Mouse (Mus musculus) stomach, postnatal 0 days (tissue): Measurements from ENCODE around the gene B3galt2. TPM values are rescaled to one million over a fixed set of nuclear protein-coding genes. Genes with fewer than 3 reads are reported as not detected.
A peak's percentile ranks its signal among the peaks of the same experiment; 100 is the strongest.
"Not testable (repeated sequence)": the region's sequence is repeated elsewhere in the genome, so short reads cannot be mapped to it uniquely, and the experiment has no call there.

Source experiments
- ATAC-seq: fragments of 200-750 bp; cut with Nextera tagmentation; 2 replicates; pipeline ENCODE4 v1.8.0; 2017; ENCODE audit not compliant: low FRiP score, low TSS enrichment
- DNase-seq: peaks from one replicate; pipeline ENCODE4 v3.0.0-alpha.2; 2016; ENCODE audit warnings: low spot score
- H3K27ac ChIP-seq: fragments of 300-500 bp; sonication (generic); replicated peaks from 2 replicates; pipeline ENCODE4 v1.5.1; 2014; ENCODE audit warnings: mild to moderate bottlenecking, control low read depth
- H3K27me3 ChIP-seq: fragments of 300-500 bp; sonication (generic); 2 replicates; pipeline ENCODE4 v1.6.1; 2014; ENCODE audit warnings: low read length; ENCODE audit not compliant: control insufficient read depth, insufficient read depth
- H3K36me3 ChIP-seq: fragments of 300-500 bp; sonication (generic); 2 replicates; pipeline ENCODE4 v1.6.1; 2014; ENCODE audit warnings: low read length, mixed read lengths; ENCODE audit not compliant: control insufficient read depth, insufficient read depth
- H3K4me1 ChIP-seq: fragments of 300-500 bp; sonication (generic); replicated peaks from 2 replicates; pipeline ENCODE4 v1.6.1; 2014; ENCODE audit warnings: antibody characterized with exemption; ENCODE audit not compliant: control insufficient read depth, insufficient read depth
- H3K4me2 ChIP-seq: fragments of 300-500 bp; sonication (generic); replicated peaks from 2 replicates; pipeline ENCODE4 v1.6.1; 2014; ENCODE audit warnings: low read depth, mild to moderate bottlenecking, control low read depth, moderate library complexity
- H3K4me3 ChIP-seq: fragments of 300-500 bp; sonication (generic); 2 replicates; pipeline ENCODE4 v1.5.1; 2014; ENCODE audit warnings: low read depth, low read length, control low read depth
- H3K9ac ChIP-seq: fragments of 300-500 bp; sonication (generic); 2 replicates; pipeline ENCODE4 v1.6.1; 2014; ENCODE audit warnings: mild to moderate bottlenecking, low read length, control low read depth, mixed read lengths
- H3K9me3 ChIP-seq: fragments of 300-500 bp; sonication (generic); 2 replicates; pipeline ENCODE4 v1.6.1; 2016; ENCODE audit warnings: low read length; ENCODE audit not compliant: control insufficient read depth
- CTCF ChIP-seq: IDR thresholded peaks from 2 replicates; pipeline ENCODE4 v1.5.1; 2016; ENCODE audit warnings: antibody characterized with exemption, low read depth, mild to moderate bottlenecking, moderate library complexity
- EP300 ChIP-seq: optimal IDR thresholded peaks from 2 replicates; pipeline ENCODE3; 2016; ENCODE audit warnings: antibody characterized with exemption
- WGBS: fragments of 180-500 bp; shearing (Covaris S2); extraction: QIAGEN DNeasy Blood & Tissue Kit; methylation state at CpG from one replicate; pipeline ENCODE4 v1.1.7; 2014; 5-methylcytosine and 5-hydroxymethylcytosine counted together
- polyA plus RNA-seq: library from polyadenylated mRNA; unstranded; fragments of >200 nt; fragmentation: Nextera tagmentation; extraction: Ambion mirVana; gene quantifications from 2 replicates; pipeline ENCODE4 v1.2.1, GENCODE M21; 2015

The B3galt2 gene
- polyA plus RNA-seq, 1 experiment from 2014 or later: 0.12 TPM

GRCm38 (mm10) chr1:143646219-143646618 is 5.8 kb downstream of the B3galt2 start:
- Histone ChIP-seq H3K4me1 (no peaks in the 10 kb centered on the region), H3K4me2 (no peak overlapping the region), H3K9me3 (no peaks in the 10 kb centered on the region), H3K27me3 (no peaks in the 10 kb centered on the region), H3K4me3 (no peak overlapping the region), H3K27ac (no peak overlapping the region), H3K9ac (no peak overlapping the region), H3K36me3 (no peaks in the 10 kb centered on the region)
- 88% methylated on average over 4 of the region's 4 CpGs for WGBS
- ATAC-seq (no peak), DNase-seq (no peak)
- TF ChIP-seq EP300 (no peak), CTCF (no peak)

GRCm38 (mm10) chr1:143650317-143650716 is 9.9 kb downstream of the B3galt2 start:
- ATAC-seq (no peak), DNase-seq (no peak)
- Histone ChIP-seq H3K9ac (no peak overlapping the region), H3K27ac (no peak overlapping the region), H3K27me3 (no peaks in the 10 kb centered on the region), H3K9me3 (no peaks in the 10 kb centered on the region), H3K4me2 (no peak overlapping the region), H3K36me3 (0 out of 2 replicates have a peak, but pooled peaks cover 4% of the 10 kb centered on the region), H3K4me1 (no peaks in the 10 kb centered on the region), H3K4me3 (no peak overlapping the region)
- 87% methylated on average over 2 of the region's 2 CpGs for WGBS
- TF ChIP-seq CTCF: no peak
- no peak for TF ChIP-seq EP300

GRCm38 (mm10) chr1:143653646-143654045 is 13.2 kb downstream of the B3galt2 start:
- Histone ChIP-seq H3K36me3 (0 out of 2 replicates have a peak, but pooled peaks cover 4% of the 10 kb centered on the region), H3K27me3 (no peaks in the 10 kb centered on the region), H3K9me3 (no peaks in the 10 kb centered on the region), H3K4me3 (no peak overlapping the region), H3K4me1 (no peaks in the 10 kb centered on the region), H3K9ac (no peak overlapping the region), H3K27ac (no peak overlapping the region), H3K4me2 (no peak overlapping the region)
- TF ChIP-seq EP300 (no peak), CTCF (no peak)
- ATAC-seq: no peak
- 81% methylated on average over 3 of the region's 3 CpGs for WGBS
- no peak for DNase-seq

GRCm38 (mm10) chr1:143663197-143663596 is 22.7 kb downstream of the B3galt2 start:
- Histone ChIP-seq H3K36me3 (peaks cover 4% of the 10 kb centered on the region), H3K9ac (no peak overlapping the region), H3K4me3 (no peak overlapping the region), H3K4me1 (no peaks in the 10 kb centered on the region), H3K9me3 (no peaks in the 10 kb centered on the region), H3K27me3 (no peaks in the 10 kb centered on the region), H3K27ac (no peak overlapping the region), H3K4me2 (no peak overlapping the region)
- ATAC-seq (no peak), DNase-seq (no peak)
- WGBS: 96% methylated on average over 2 of the region's 2 CpGs
- no peak for TF ChIP-seq CTCF
- no peak for TF ChIP-seq EP300

- not testable (repeated sequence) for H3K9me3 ChIP-seq, H3K4me2 ChIP-seq, DNase-seq, ATAC-seq, H3K27ac ChIP-seq, H3K4me1 ChIP-seq, H3K27me3 ChIP-seq, H3K4me3 ChIP-seq, H3K9ac ChIP-seq, H3K36me3 ChIP-seq
- 96% methylated on average over 4 of the region's 4 CpGs for WGBS
Observed at GRCm38 (mm10) chr1:143664786-143665185, 24.3 kb downstream of the B3galt2 start.

- peaks cover 5% of the 10 kb centered on the region; the same call in 1 of the 2 replicates for H3K36me3 ChIP-seq
- WGBS: 84% methylated on average over 4 of the region's 4 CpGs
- H3K27me3 ChIP-seq: no peaks in the 10 kb centered on the region
- TF ChIP-seq EP300 (no peak), CTCF (peak; percentile 40)
- no peaks in the 10 kb centered on the region for H3K4me1 ChIP-seq
- H3K9me3 ChIP-seq: no peaks in the 10 kb centered on the region
- H3K9ac ChIP-seq: no peak overlapping the region
- H3K4me2 ChIP-seq: no peak overlapping the region
- no peak overlapping the region for H3K27ac ChIP-seq
- DNase-seq (no peak), ATAC-seq (no peak)
- H3K4me3 ChIP-seq: no peak overlapping the region
Observed at GRCm38 (mm10) chr1:143675734-143676361, 35.4 kb downstream of the B3galt2 start.
